Mouse (Mus musculus): ENCODE measurements around the gene Nprl2. TPM values are rescaled to one million over a fixed set of nuclear protein-coding genes. Genes with fewer than 3 reads are reported as not detected.

Gene Nprl2
- total RNA-seq (2014; rRNA removed; ENCODE audit: low replicate concordance) (42.3 and 56.4 TPM in 2 replicates), polyA plus RNA-seq (2015; fragmentation: Nextera tagmentation; extraction: Ambion mirVana) (22.5 and 23.2 TPM in 2 replicates)

DNA sequence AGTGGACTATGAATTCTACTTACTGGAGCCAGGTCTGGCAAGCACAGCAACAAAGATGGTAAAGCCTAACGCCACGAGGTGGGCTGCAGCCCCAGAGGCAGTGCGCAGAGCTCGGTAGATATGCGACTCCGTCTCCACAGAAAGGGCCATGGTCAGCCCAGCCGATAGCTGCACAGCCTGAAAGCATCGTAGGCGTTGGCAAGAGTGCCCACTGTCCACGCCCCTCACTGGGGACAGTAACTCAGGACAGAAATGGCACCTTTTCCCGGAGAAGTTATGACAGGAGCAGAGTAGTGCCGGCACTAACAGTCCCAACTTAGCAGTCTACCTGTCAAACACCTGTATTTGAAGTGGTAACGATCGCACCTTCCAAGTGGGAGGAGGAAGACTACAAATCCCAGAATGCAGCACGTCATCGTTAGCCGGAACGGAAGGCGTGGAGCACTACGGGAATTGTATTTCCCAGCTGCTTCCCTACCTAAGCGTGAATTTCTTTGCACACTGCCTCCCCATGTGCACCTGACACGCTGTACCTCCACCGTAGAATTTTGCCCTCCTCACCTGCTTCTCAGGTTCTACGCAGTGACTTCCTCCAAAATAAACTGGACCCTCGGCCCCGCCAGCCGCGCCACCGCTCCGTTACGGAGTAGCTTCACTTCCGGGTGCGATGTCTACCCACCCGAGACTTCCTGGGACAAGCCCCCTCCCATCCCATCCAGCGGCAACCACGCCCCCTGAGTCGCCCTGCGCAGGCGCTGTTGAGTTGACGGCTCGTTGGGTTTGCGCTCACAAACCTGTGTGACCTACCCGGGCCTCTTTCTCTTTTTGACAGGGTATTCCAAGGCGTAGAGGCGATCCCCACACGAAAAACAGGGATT, at the start of gene Nprl2, which contains the start of gene Cyb561d2:
TSS of gene Nprl2 (plus strand) at position 753 of the 878 bp plus-strand sequence.
TSS of gene Cyb561d2 (minus strand) at position 720 of the 878 bp plus-strand sequence.
- Histone ChIP-seq H3K4me1 (ENCODE audit: control insufficient read depth, insufficient read depth) (peaks cover 27% of the 10 kb centered on the region), H3K36me3 (replicated peaks; ENCODE audit: control insufficient read depth, insufficient read depth, low read length) (peaks cover 44% of the 10 kb centered on the region), H3K9me3 (replicated peaks; ENCODE audit: control insufficient read depth, low read length) (no peaks in the 10 kb centered on the region), H3K4me3 (ENCODE audit: low read depth, low read length) (peak within 1 kb of the TSS; percentile 81), H3K27me3 (ENCODE audit: control insufficient read depth, insufficient read depth, low read length) (no peaks in the 10 kb centered on the region), H3K9ac (replicated peaks; ENCODE audit: low read depth, low read length) (peak within 1 kb of the TSS; percentile 56), H3K4me2 (ENCODE audit: low read depth, low read length) (peak within 1 kb of the TSS; percentile 91), H3K27ac (ENCODE audit: low read depth) (peak within 1 kb of the TSS; percentile 26)
- ATAC-seq (ENCODE audit: insufficient read depth, low read depth) (peak; percentile 89), DNase-seq (ENCODE audit: low spot score) (peak; percentile 90)
- TF ChIP-seq EP300 (IDR thresholded peaks at IDR 0.05; ENCODE audit: low read depth) (no peak), CTCF (IDR thresholded peaks at IDR 0.05; ENCODE audit: low read depth) (no peak)
- WGBS = under 1% methylated on average over 46 of the region's 46 CpGs

DNA sequence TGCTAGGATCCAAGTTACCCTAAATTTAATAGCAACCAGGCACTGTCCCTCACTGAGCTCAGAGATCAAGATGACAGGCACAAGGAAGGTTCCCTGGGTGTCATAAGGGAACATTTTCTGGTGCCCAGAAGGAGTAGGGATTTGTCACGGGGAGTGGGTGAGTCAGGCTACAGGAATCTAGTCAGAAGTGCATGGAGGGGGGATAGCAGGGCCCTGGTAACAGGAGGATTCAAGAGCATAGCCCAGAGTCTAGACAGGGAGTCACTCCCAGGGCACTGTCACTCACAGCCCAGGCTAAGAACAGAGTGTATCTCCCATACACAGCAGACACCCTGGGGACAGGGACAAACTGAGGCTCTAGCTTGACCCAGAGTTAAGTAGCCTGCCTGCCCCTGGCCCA, 48.5 kb upstream of the Nprl2 start:
- Histone ChIP-seq H3K9ac (replicated peaks; ENCODE audit: low read depth, low read length) (no peak overlapping the region), H3K4me3 (ENCODE audit: low read depth, low read length) (no peak overlapping the region), H3K36me3 (replicated peaks; ENCODE audit: control insufficient read depth, insufficient read depth, low read length) (no peaks in the 10 kb centered on the region), H3K27ac (ENCODE audit: low read depth) (no peak overlapping the region), H3K4me1 (ENCODE audit: control insufficient read depth, insufficient read depth) (no peaks in the 10 kb centered on the region), H3K9me3 (replicated peaks; ENCODE audit: control insufficient read depth, low read length) (no peaks in the 10 kb centered on the region), H3K4me2 (ENCODE audit: low read depth, low read length) (no peak overlapping the region), H3K27me3 (ENCODE audit: control insufficient read depth, insufficient read depth, low read length) (no peaks in the 10 kb centered on the region)
- DNase-seq (ENCODE audit: low spot score) (no peak), ATAC-seq (ENCODE audit: insufficient read depth, low read depth) (no peak)
- WGBS = 5% methylated on average over 1 of the region's 1 CpGs
- no peak for TF ChIP-seq CTCF (IDR thresholded peaks at IDR 0.05; ENCODE audit: low read depth)
- no peak for TF ChIP-seq EP300 (IDR thresholded peaks at IDR 0.05; ENCODE audit: low read depth)

DNA sequence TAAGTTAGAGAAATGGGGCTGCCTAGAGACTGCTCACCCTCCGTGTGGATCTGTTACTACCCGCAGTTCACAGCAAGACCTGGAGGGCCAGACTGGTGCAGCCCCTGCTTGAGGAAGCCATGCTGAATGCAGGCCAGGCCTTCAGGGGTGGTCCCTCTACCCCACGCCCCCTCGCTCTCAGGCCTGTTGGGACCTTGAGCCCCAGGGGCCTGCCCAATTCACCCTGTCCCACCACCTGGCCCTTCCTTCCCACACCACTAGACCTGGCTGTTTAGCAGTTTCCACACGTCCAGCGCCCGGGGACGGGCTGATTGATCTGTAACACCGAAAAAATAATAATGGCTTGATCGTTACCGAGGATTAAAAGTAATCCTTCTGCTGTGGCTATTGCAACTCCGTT, 47.8 kb upstream of the Nprl2 start:
- H3K4me1 ChIP-seq (ENCODE audit: control insufficient read depth, insufficient read depth) = no peaks in the 10 kb centered on the region
- H3K27me3 ChIP-seq (ENCODE audit: control insufficient read depth, insufficient read depth, low read length) = no peaks in the 10 kb centered on the region
- H3K9ac ChIP-seq (replicated peaks; ENCODE audit: low read depth, low read length) = no peak overlapping the region
- ATAC-seq (ENCODE audit: insufficient read depth, low read depth) (no peak), DNase-seq (ENCODE audit: low spot score) (no peak)
- H3K4me3 ChIP-seq (ENCODE audit: low read depth, low read length) = no peak overlapping the region
- no peak overlapping the region for H3K27ac ChIP-seq (ENCODE audit: low read depth)
- H3K9me3 ChIP-seq (replicated peaks; ENCODE audit: control insufficient read depth, low read length) = no peaks in the 10 kb centered on the region
- H3K36me3 ChIP-seq (replicated peaks; ENCODE audit: control insufficient read depth, insufficient read depth, low read length) = no peaks in the 10 kb centered on the region
- H3K4me2 ChIP-seq (ENCODE audit: low read depth, low read length) = no peak overlapping the region
- 86% methylated on average over 12 of the region's 12 CpGs for WGBS
- TF ChIP-seq CTCF (IDR thresholded peaks at IDR 0.05; ENCODE audit: low read depth) = no peak
- no peak for TF ChIP-seq EP300 (IDR thresholded peaks at IDR 0.05; ENCODE audit: low read depth)

DNA sequence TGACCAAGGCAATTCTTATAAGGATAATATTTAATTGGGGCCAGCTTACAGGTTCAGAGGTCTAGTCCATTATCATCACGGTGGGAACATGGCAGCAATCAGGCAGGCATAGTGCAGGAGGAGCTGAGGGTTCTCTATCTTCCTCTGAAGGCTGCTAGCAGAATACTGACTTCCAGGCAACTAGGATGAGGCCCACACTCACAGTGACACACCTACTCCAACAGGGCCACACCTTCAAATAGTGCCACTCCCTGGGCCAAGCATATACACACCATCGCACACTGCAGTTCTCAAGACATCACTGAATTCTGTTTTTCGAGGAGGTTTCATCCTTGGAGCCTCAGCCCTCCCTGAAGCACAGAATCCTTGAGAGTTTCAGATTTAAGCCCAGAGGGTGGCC, 45.7 kb upstream of the Nprl2 start:
- no peak overlapping the region for H3K4me2 ChIP-seq (ENCODE audit: low read depth, low read length)
- 69% methylated on average over 3 of the region's 3 CpGs for WGBS
- ATAC-seq (ENCODE audit: insufficient read depth, low read depth) = no peak

DNA sequence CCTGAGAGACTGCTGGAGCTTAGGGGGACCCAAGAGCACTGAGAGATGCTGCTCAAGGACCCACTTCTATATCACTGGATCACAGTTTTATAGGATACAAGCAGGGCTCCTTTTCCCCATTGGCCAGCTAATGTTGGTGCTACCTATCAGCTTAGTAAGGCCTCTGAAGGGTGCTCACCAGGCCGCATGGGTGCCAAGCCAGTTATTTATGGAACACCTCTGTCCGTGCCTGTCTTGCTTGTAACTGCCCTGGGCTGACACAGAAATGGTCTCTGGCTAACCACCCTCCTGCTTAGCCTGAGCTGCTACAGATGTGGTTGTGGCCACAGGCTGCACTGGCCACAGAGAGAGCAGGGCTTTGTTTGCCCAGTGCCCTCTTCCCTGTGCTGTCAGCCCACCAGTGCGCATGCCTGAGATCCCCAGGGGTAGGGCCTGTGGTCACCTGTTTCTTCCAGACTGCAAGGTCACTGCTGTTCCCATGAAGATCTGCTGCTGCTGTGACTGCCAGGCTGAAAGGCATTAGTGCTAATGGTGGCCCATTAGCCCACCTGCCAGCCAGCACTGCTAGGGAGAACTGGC, 41.2 kb upstream of the Nprl2 start:
- Histone ChIP-seq H3K9me3 (replicated peaks; ENCODE audit: control insufficient read depth, low read length) (no peaks in the 10 kb centered on the region), H3K27me3 (ENCODE audit: control insufficient read depth, insufficient read depth, low read length) (no peaks in the 10 kb centered on the region), H3K27ac (ENCODE audit: low read depth) (no peak overlapping the region), H3K4me1 (ENCODE audit: control insufficient read depth, insufficient read depth) (peaks cover 4% of the 10 kb centered on the region; the same call in 1 of the 2 replicates), H3K9ac (replicated peaks; ENCODE audit: low read depth, low read length) (no peak overlapping the region), H3K4me3 (ENCODE audit: low read depth, low read length) (no peak overlapping the region), H3K36me3 (replicated peaks; ENCODE audit: control insufficient read depth, insufficient read depth, low read length) (no peaks in the 10 kb centered on the region), H3K4me2 (ENCODE audit: low read depth, low read length) (no peak overlapping the region)
- ATAC-seq (ENCODE audit: insufficient read depth, low read depth) = 0 out of 2 replicates have a peak, but pooled peaks have one; percentile 52
- TF ChIP-seq CTCF (IDR thresholded peaks at IDR 0.05; ENCODE audit: low read depth) (no peak), EP300 (IDR thresholded peaks at IDR 0.05; ENCODE audit: low read depth) (no peak)
- no peak for DNase-seq (ENCODE audit: low spot score)
- WGBS = 47% methylated on average over 3 of the region's 3 CpGs

More for the DNA sequence above, 45.7 kb upstream of the Nprl2 start:
- peaks cover 4% of the 10 kb centered on the region; the same call in 1 of the 2 replicates for H3K4me1 ChIP-seq (ENCODE audit: control insufficient read depth, insufficient read depth)
- no peak overlapping the region for H3K4me3 ChIP-seq (ENCODE audit: low read depth, low read length)
- no peak for DNase-seq (ENCODE audit: low spot score)
- H3K9me3 ChIP-seq (replicated peaks; ENCODE audit: control insufficient read depth, low read length) = no peaks in the 10 kb centered on the region
- no peak overlapping the region for H3K27ac ChIP-seq (ENCODE audit: low read depth)
- H3K9ac ChIP-seq (replicated peaks; ENCODE audit: low read depth, low read length) = no peak overlapping the region
- H3K27me3 ChIP-seq (ENCODE audit: control insufficient read depth, insufficient read depth, low read length) = no peaks in the 10 kb centered on the region
- no peaks in the 10 kb centered on the region for H3K36me3 ChIP-seq (replicated peaks; ENCODE audit: control insufficient read depth, insufficient read depth, low read length)
- TF ChIP-seq EP300 (IDR thresholded peaks at IDR 0.05; ENCODE audit: low read depth) (no peak), CTCF (IDR thresholded peaks at IDR 0.05; ENCODE audit: low read depth) (no peak)
